Mouse (Mus musculus) heart, embryonic 12.5 days (tissue): ENCODE measurements around the gene Umodl1. TPM values are rescaled to one million over a fixed set of nuclear protein-coding genes. Genes with fewer than 3 reads are reported as not detected.
A peak's percentile ranks its signal among the peaks of the same experiment; 100 is the strongest.

Experiments used
- ATAC-seq: fragments of 200-750 bp; cut with Nextera tagmentation; 2 replicates; pipeline ENCODE4 v1.8.0; 2017; ENCODE audit warnings: moderate TSS enrichment, moderate library complexity; ENCODE audit not compliant: insufficient number of reproducible peaks, low FRiP score
- H3K27ac ChIP-seq: fragments of 300-500 bp; sonication (generic); 2 replicates; pipeline ENCODE4 v1.5.1; 2016; ENCODE audit warnings: mild to moderate bottlenecking, moderate library complexity; ENCODE audit not compliant: poor library complexity, severe bottlenecking
- H3K27me3 ChIP-seq: fragments of 300-500 bp; sonication (generic); replicated peaks from 2 replicates; pipeline ENCODE4 v1.6.1; 2016; ENCODE audit warnings: mild to moderate bottlenecking, moderate library complexity
- H3K36me3 ChIP-seq: fragments of 300-500 bp; sonication (generic); 2 replicates; pipeline ENCODE4 v1.6.1; 2016; ENCODE audit warnings: mild to moderate bottlenecking, moderate library complexity
- H3K4me1 ChIP-seq: fragments of 300-500 bp; sonication (generic); replicated peaks from 2 replicates; pipeline ENCODE4 v1.6.1; 2016; ENCODE audit warnings: mild to moderate bottlenecking
- H3K4me2 ChIP-seq: fragments of 300-500 bp; sonication (generic); 2 replicates; pipeline ENCODE4 v1.6.1; 2016; ENCODE audit warnings: mild to moderate bottlenecking, moderate library complexity
- H3K4me3 ChIP-seq: fragments of 300-500 bp; sonication (generic); 2 replicates; pipeline ENCODE4 v1.5.1; 2016; ENCODE audit warnings: mild to moderate bottlenecking
- H3K9ac ChIP-seq: fragments of 300-500 bp; sonication (generic); 2 replicates; pipeline ENCODE4 v1.6.1; 2016; ENCODE audit warnings: mild to moderate bottlenecking, moderate library complexity
- H3K9me3 ChIP-seq: fragments of 300-500 bp; sonication (generic); replicated peaks from 2 replicates; pipeline ENCODE4 v1.6.1; 2016; ENCODE audit warnings: mild to moderate bottlenecking, moderate library complexity
- WGBS: fragments of 180-500 bp; shearing (Covaris S2); methylation state at CpG from one replicate; pipeline ENCODE4 v1.1.7; 2016; 5-methylcytosine and 5-hydroxymethylcytosine counted together
- microRNA-seq: library from miRNA; unstranded; fragments of <30 nt; microRNA quantifications from one replicate; pipeline ENCODE4, GENCODE M21; 2017
- polyA plus RNA-seq: library from polyadenylated mRNA; unstranded; fragments of >200 nt; fragmentation: Nextera tagmentation; extraction: Ambion mirVana; gene quantifications from 2 replicates; pipeline ENCODE4 v1.2.1, GENCODE M21; 2016

Umodl1 gene
- polyA plus RNA-seq, 1 experiment from 2014 or later: not detected

- Histone ChIP-seq H3K9ac (no peak overlapping the region), H3K27me3 (no peaks in the 10 kb centered on the region), H3K27ac (no peak overlapping the region), H3K36me3 (no peaks in the 10 kb centered on the region), H3K4me3 (no peak overlapping the region), H3K9me3 (no peaks in the 10 kb centered on the region), H3K4me1 (peaks cover 27% of the 10 kb centered on the region), H3K4me2 (no peak overlapping the region)
- 76% methylated on average over 4 of the region's 4 CpGs for WGBS
- ATAC-seq: no peak
Observed at GRCm38 (mm10) chr17:31038381-31038780, 83.9 kb downstream of the Umodl1 start.

GRCm38 (mm10) chr17:31039626-31040025 is 85.2 kb downstream of the Umodl1 start:
- Histone ChIP-seq H3K27ac (no peak overlapping the region), H3K4me3 (no peak overlapping the region), H3K27me3 (no peaks in the 10 kb centered on the region), H3K36me3 (no peaks in the 10 kb centered on the region), H3K9ac (no peak overlapping the region), H3K4me2 (no peak overlapping the region), H3K4me1 (peaks cover 14% of the 10 kb centered on the region), H3K9me3 (no peaks in the 10 kb centered on the region)
- WGBS: 59% methylated on average over 7 of the region's 7 CpGs
- ATAC-seq: no peak

GRCm38 (mm10) chr17:31040421-31040820 is 86.0 kb downstream of the Umodl1 start:
- no peak for ATAC-seq
- Histone ChIP-seq H3K36me3 (no peaks in the 10 kb centered on the region), H3K4me3 (no peak overlapping the region), H3K9ac (no peak overlapping the region), H3K27me3 (no peaks in the 10 kb centered on the region), H3K4me2 (no peak overlapping the region), H3K9me3 (no peaks in the 10 kb centered on the region), H3K27ac (no peak overlapping the region), H3K4me1 (peaks cover 9% of the 10 kb centered on the region; the same call in 1 of the 2 replicates)
- WGBS: 62% methylated on average over 7 of the region's 7 CpGs

GRCm38 (mm10) chr17:31042751-31043150 is 88.3 kb downstream of the Umodl1 start:
- H3K9ac ChIP-seq: no peak overlapping the region
- no peaks in the 10 kb centered on the region for H3K36me3 ChIP-seq
- H3K27me3 ChIP-seq: no peaks in the 10 kb centered on the region
- H3K4me3 ChIP-seq: no peak overlapping the region
- no peak overlapping the region for H3K27ac ChIP-seq
- no peaks in the 10 kb centered on the region for H3K9me3 ChIP-seq
- peaks cover 9% of the 10 kb centered on the region; the same call in 1 of the 2 replicates for H3K4me1 ChIP-seq
- 87% methylated on average over 2 of the region's 2 CpGs for WGBS
- H3K4me2 ChIP-seq: no peak overlapping the region
- no peak for ATAC-seq

GRCm38 (mm10) chr17:31057151-31057890 is 102.9 kb downstream of the Umodl1 start, which contains the start of gene Abcg1:
Abcg1 (plus strand) TSS chr17:31057675.
- WGBS: 3% methylated on average over 49 of the region's 49 CpGs
- peak; percentile 67 for ATAC-seq
- Histone ChIP-seq H3K27ac (no peak within 1 kb of the TSS), H3K4me2 (peak within 1 kb of the TSS; percentile 97), H3K27me3 (peaks cover 25% of the 10 kb centered on the region), H3K4me3 (peak within 1 kb of the TSS; percentile 63), H3K4me1 (peaks cover 35% of the 10 kb centered on the region), H3K9me3 (peaks cover 8% of the 10 kb centered on the region), H3K36me3 (no peaks in the 10 kb centered on the region), H3K9ac (peak within 1 kb of the TSS; percentile 68)

- Histone ChIP-seq H3K36me3 (no peaks in the 10 kb centered on the region), H3K4me1 (peaks cover 35% of the 10 kb centered on the region), H3K27me3 (peaks cover 25% of the 10 kb centered on the region), H3K4me2 (peak overlapping the region; percentile 97), H3K27ac (no peak overlapping the region), H3K9ac (peak overlapping the region; percentile 68), H3K9me3 (peaks cover 6% of the 10 kb centered on the region), H3K4me3 (peak overlapping the region; percentile 63)
- ATAC-seq: peak; percentile 30; the same call in 1 of the 2 replicates
- 2% methylated on average over 31 of the region's 31 CpGs for WGBS
Observed at GRCm38 (mm10) chr17:31057891-31058744, 103.7 kb downstream of the Umodl1 start.

- ATAC-seq: no peak
- WGBS: 3% methylated on average over 13 of the region's 13 CpGs
- peak overlapping the region; percentile 63 for H3K4me3 ChIP-seq
- no peak overlapping the region for H3K27ac ChIP-seq
- peak overlapping the region; percentile 97 for H3K4me2 ChIP-seq
- peaks cover 25% of the 10 kb centered on the region for H3K27me3 ChIP-seq
- H3K36me3 ChIP-seq: no peaks in the 10 kb centered on the region
- H3K9me3 ChIP-seq: peaks cover under 1% of the 10 kb centered on the region; the same call in 1 of the 2 replicates
- H3K4me1 ChIP-seq: peaks cover 35% of the 10 kb centered on the region
- peak overlapping the region; percentile 68 for H3K9ac ChIP-seq
Observed at GRCm38 (mm10) chr17:31058745-31059085, 104.3 kb downstream of the Umodl1 start.

GRCm38 (mm10) chr17:31060196-31060587 is 105.8 kb downstream of the Umodl1 start:
- H3K27ac ChIP-seq: peak overlapping the region; percentile 1; the same call in 1 of the 2 replicates
- 0 out of 2 replicates have a peak, but pooled peaks cover 3% of the 10 kb centered on the region for H3K36me3 ChIP-seq
- WGBS: 54% methylated on average over 4 of the region's 4 CpGs
- H3K4me1 ChIP-seq: peaks cover 35% of the 10 kb centered on the region
- peaks cover 25% of the 10 kb centered on the region for H3K27me3 ChIP-seq
- no peaks in the 10 kb centered on the region for H3K9me3 ChIP-seq
- no peak for ATAC-seq
- peak overlapping the region; percentile 17; the same call in 1 of the 2 replicates for H3K4me2 ChIP-seq
- H3K4me3 ChIP-seq: no peak overlapping the region
- H3K9ac ChIP-seq: no peak overlapping the region

Small RNA genes lying within 50 kb of the gene (microRNA-seq; reads per million reads assigned to microRNA genes)
- not detected for gene Gm24026

Other genes with a start within 250 kb of the Umodl1 start
- 0.13 and 0.15 TPM in 2 replicates for gene Glp1r, start 52.8 kb upstream of the Umodl1 start, polyA plus RNA-seq
- 5.5 and 6.6 TPM in 2 replicates for gene Abcg1, start 103.0 kb downstream of the Umodl1 start, polyA plus RNA-seq
- not detected in 2 replicates for gene Tff3, start 175.0 kb downstream of the Umodl1 start, polyA plus RNA-seq
- gene Tff2, start 189.6 kb downstream of the Umodl1 start, polyA plus RNA-seq: not detected in 2 replicates
- not detected in 2 replicates for gene Tff1, start 210.6 kb downstream of the Umodl1 start, polyA plus RNA-seq
- gene Tmprss3, start 244.3 kb downstream of the Umodl1 start, polyA plus RNA-seq: not detected in 2 replicates